ENCODE assay signal across 9 mouse cellular contexts in genomic region chr8:78434823-78435623, GRCm38 (mm10). TPM values are rescaled to one million over a fixed set of nuclear protein-coding genes. Genes with fewer than 3 reads are reported as not detected.
A peak's percentile ranks its signal among the peaks of the same experiment; 100 is the strongest.
DNase-seq lines count a peak whose midpoint lies in the region; ATAC-seq and TF ChIP-seq lines count a peak whose summit lies in the region.
"Had no signal": no experiment of that assay in that cellular context is flagged by ENCODE, and none has a peak within 500 bp of the region (broad histone marks: within the 10 kb centered on the region; RNA-seq: fewer than 3 reads in every experiment).

No protein-coding gene starts in this region.

- H3K27me3 ChIP-seq in testis, adult 2 months (ENCODE audit: control insufficient read depth, insufficient read depth, low read length): no peaks in the 10 kb centered on the region; the same call in 1 of the 2 replicates
- peaks cover 79% of the 10 kb centered on the region for H3K27me3 ChIP-seq in limb, embryonic 12.5 days

- WGBS in limb, embryonic 12.5 days: under 1% methylated on average over 61 of the region's 62 CpGs
- WGBS in lung, adult 2 months: 2% methylated on average over 61 of the region's 62 CpGs

- H3K36me3 ChIP-seq in testis, adult 2 months (ENCODE audit: control insufficient read depth, insufficient read depth, low read length): no peaks in the 10 kb centered on the region
- no peaks in the 10 kb centered on the region for H3K36me3 ChIP-seq in limb, embryonic 12.5 days
- H3K36me3 ChIP-seq: liver, embryonic 15.5 days had no signal

- H3K27ac ChIP-seq in testis, adult 2 months (ENCODE audit: control insufficient read depth, insufficient read depth, low read depth, low read length): no peak overlapping the region
- no peak overlapping the region for H3K27ac ChIP-seq in limb, embryonic 12.5 days
- H3K27ac ChIP-seq: liver, embryonic 15.5 days had no signal

- H3K4me3 ChIP-seq in testis, adult 2 months (ENCODE audit: control insufficient read depth, low read depth, low read length): peak overlapping the region; percentile 27
- H3K4me3 ChIP-seq in limb, embryonic 12.5 days (replicated peaks): peak overlapping the region; percentile 9; the same call in 1 of the 2 replicates
- no peak overlapping the region for H3K4me3 ChIP-seq in lung, adult 2 months (replicated peaks; ENCODE audit: extremely low read depth, low read depth, low read length)
- H3K4me3 ChIP-seq: liver, embryonic 15.5 days had no signal

- H3K4me1 ChIP-seq in testis, adult 2 months (ENCODE audit: control insufficient read depth, insufficient read depth, low read length): peaks cover 20% of the 10 kb centered on the region
- H3K4me1 ChIP-seq in limb, embryonic 12.5 days (replicated peaks): peaks cover 22% of the 10 kb centered on the region
- H3K4me1 ChIP-seq in lung, adult 2 months (ENCODE audit: control insufficient read depth, insufficient read depth, low read length): no peaks in the 10 kb centered on the region
- H3K4me1 ChIP-seq: liver, embryonic 15.5 days had no signal

- TF ChIP-seq POLR2A in testis, adult 2 months (IDR thresholded peaks at IDR 0.05; ENCODE audit: control insufficient read depth, low read depth, low read length): no peak
- TF ChIP-seq POLR2A in lung, adult 2 months (IDR thresholded peaks at IDR 0.05; ENCODE audit: borderline replicate concordance, extremely low read depth, low read depth, low read length): no peak

- TF ChIP-seq CTCF in testis, adult 2 months (IDR thresholded peaks at IDR 0.05; ENCODE audit: control insufficient read depth, insufficient read depth, insufficient replicate concordance, low read depth, low read length): no peak
- no peak for TF ChIP-seq CTCF in lung, adult 2 months (IDR thresholded peaks at IDR 0.05; ENCODE audit: insufficient read depth, low read length)

- no peak overlapping the region for H3K9ac ChIP-seq in limb, embryonic 12.5 days (replicated peaks)
- H3K9ac ChIP-seq: liver, embryonic 15.5 days had no signal

- H3K9me3 ChIP-seq in limb, embryonic 12.5 days: no peaks in the 10 kb centered on the region
- H3K9me3 ChIP-seq: liver, embryonic 15.5 days had no signal

- no peak for ATAC-seq in limb, embryonic 12.5 days (ENCODE audit: insufficient number of reproducible peaks, insufficient read depth, low FRiP score, low TSS enrichment, low read depth)

- H3K4me2 ChIP-seq in limb, embryonic 12.5 days: peak overlapping the region; percentile 6; the same call in 1 of the 2 replicates

- peak; percentile 34 to 54 for DNase-seq in cerebellum, postnatal 10 days
- no peak for DNase-seq in cerebellum, postnatal 4 days (ENCODE audit: low spot score in 2 of 2)
- no peak for DNase-seq in testis, postnatal 14 days (ENCODE audit: low spot score)
- no peak for DNase-seq in lung, adult 2 months
- no peak for DNase-seq in layer of hippocampus, adult 11-12 months (ENCODE audit: low spot score)
- DNase-seq in spleen, adult 18-20 months: no peak

RNA-seq across cellular contexts. Expression of gene Pou4f2, which starts 1.4 kb away (rescaled TPM):
- 0.04 TPM in 2 replicates for polyA plus RNA-seq in testis, adult 2 months (2012; rRNA removed)
- polyA plus RNA-seq in limb, embryonic 12.5 days (2016; fragmentation: Nextera tagmentation; extraction: Ambion mirVana): not detected in 2 replicates
- not detected in 2 replicates for polyA plus RNA-seq in lung, adult 2 months (2012; rRNA removed)
- polyA plus RNA-seq: liver, embryonic 15.5 days had no signal

Comparison
In these comparisons a context has a peak if more than half of its experiments do, and no peak if none do; other contexts are left out.
1. DNase-seq: peak in cerebellum, postnatal 10 days (2 of 2); none in cerebellum, postnatal 4 days (0 of 2), testis, postnatal 14 days (single experiment), lung, adult 2 months (single experiment), layer of hippocampus, adult 11-12 months (single experiment) and spleen, adult 18-20 months (0 of 2).